Mouse (Mus musculus) neural tube, embryonic 11.5 days (tissue): ENCODE results near the gene Nxpe4. TPM values are rescaled to one million over a fixed set of nuclear protein-coding genes. Genes with fewer than 3 reads are reported as not detected.

ENCODE experiments used
- ATAC-seq: fragments of 200-750 bp; cut with Nextera tagmentation; 2 replicates; pipeline ENCODE4 v1.8.0; 2017; ENCODE audit warnings: moderate number of reproducible peaks, mild to moderate bottlenecking, moderate TSS enrichment, moderate library complexity; ENCODE audit not compliant: insufficient read depth, low FRiP score, low TSS enrichment
- DNase-seq: peaks from one replicate; pipeline ENCODE4 v3.0.0-alpha.2; 2015; ENCODE audit warnings: low spot score
- H3K27ac ChIP-seq: fragments of 300-500 bp; sonication (generic); 2 replicates; pipeline ENCODE4 v1.5.1; 2014; ENCODE audit warnings: low read depth, mild to moderate bottlenecking, low read length
- H3K27me3 ChIP-seq: fragments of 300-500 bp; sonication (generic); 2 replicates; pipeline ENCODE4 v1.6.1; 2014; ENCODE audit warnings: mild to moderate bottlenecking, low read length, mixed read lengths; ENCODE audit not compliant: control insufficient read depth, insufficient read depth
- H3K36me3 ChIP-seq: fragments of 300-500 bp; sonication (generic); 2 replicates; pipeline ENCODE4 v1.6.1; 2014; ENCODE audit warnings: mild to moderate bottlenecking, low read length, moderate library complexity, mixed read lengths; ENCODE audit not compliant: control insufficient read depth, insufficient read depth
- H3K4me1 ChIP-seq: fragments of 300-500 bp; sonication (generic); 2 replicates; pipeline ENCODE4 v1.6.1; 2014; ENCODE audit warnings: low read length, mixed read lengths; ENCODE audit not compliant: control insufficient read depth, insufficient read depth
- H3K4me2 ChIP-seq: fragments of 300-500 bp; sonication (generic); 2 replicates; pipeline ENCODE4 v1.6.1; 2014; ENCODE audit warnings: low read depth, mild to moderate bottlenecking, moderate library complexity
- H3K4me3 ChIP-seq: fragments of 300-500 bp; sonication (generic); 2 replicates; pipeline ENCODE4 v1.5.1; 2014; ENCODE audit warnings: low read depth, low read length
- H3K9ac ChIP-seq: fragments of 300-500 bp; sonication (generic); 2 replicates; pipeline ENCODE4 v1.6.1; 2014; ENCODE audit warnings: mild to moderate bottlenecking, low read length
- H3K9me3 ChIP-seq: fragments of 300-500 bp; sonication (generic); 2 replicates; pipeline ENCODE4 v1.6.1; 2016; ENCODE audit warnings: low read length; ENCODE audit not compliant: control insufficient read depth
- WGBS: fragments of 180-500 bp; shearing (Covaris S2); extraction: QIAGEN DNeasy Blood & Tissue Kit; methylation state at CpG from one replicate; pipeline ENCODE4 v1.1.7; 2014; 5-methylcytosine and 5-hydroxymethylcytosine counted together
- polyA plus RNA-seq: library from polyadenylated mRNA; unstranded; fragments of >200 nt; fragmentation: Nextera tagmentation; extraction: Ambion mirVana; gene quantifications from 2 replicates; pipeline ENCODE4 v1.2.1, GENCODE M21; 2014

Gene Nxpe4
- polyA plus RNA-seq, 1 experiment from 2014 or later, result 6.0 TPM

DNA sequence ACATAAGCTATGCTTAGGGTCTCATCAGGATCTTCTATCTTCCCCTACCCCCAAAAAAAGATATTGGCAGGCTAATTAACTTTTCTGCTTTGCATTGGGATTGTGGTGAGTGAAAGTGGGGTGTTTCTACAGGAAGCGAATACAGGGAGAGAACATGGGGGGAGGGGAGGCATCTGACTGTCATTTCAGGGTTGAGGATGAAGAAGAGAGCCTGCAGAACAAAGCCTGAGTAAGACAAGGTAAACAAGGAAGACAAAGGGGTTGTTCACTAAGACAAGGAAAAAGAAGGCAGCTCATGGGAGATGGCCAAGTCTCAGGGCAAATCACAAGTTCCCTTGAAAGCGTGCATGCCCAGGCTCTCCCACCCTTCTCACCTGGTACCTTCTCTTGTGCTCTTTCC is 256.6 kb downstream of the Nxpe4 start:
- Histone ChIP-seq H3K36me3 (no peaks in the 10 kb centered on the region), H3K9me3 (no peaks in the 10 kb centered on the region), H3K4me1 (no peaks in the 10 kb centered on the region), H3K27me3 (no peaks in the 10 kb centered on the region), H3K27ac (no peak overlapping the region), H3K4me2 (no peak overlapping the region), H3K9ac (no peak overlapping the region), H3K4me3 (no peak overlapping the region)
- ATAC-seq, result no peak
- DNase-seq, result no peak
- 93% methylated on average over 2 of the region's 2 CpGs for WGBS

DNA sequence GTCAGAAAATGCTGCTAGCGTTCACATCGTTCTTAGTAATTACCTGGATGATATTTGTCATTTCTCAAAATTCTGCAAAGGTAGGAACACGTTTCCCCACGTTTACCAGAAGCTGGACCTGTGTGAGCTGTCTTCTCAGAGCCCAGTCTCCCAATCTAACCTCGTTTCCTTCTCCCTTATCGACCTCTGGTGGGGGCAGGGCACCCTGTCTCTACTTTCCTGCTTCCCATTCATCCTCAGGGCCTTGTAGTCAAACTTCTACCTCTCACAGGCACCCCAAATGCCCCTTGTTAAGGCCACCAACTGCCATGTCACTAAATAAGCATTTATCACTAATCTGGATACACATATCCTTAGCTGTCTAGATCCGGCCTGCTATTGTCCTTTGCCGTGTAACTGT is 257.0 kb downstream of the Nxpe4 start:
- WGBS, result 79% methylated on average over 8 of the region's 8 CpGs
- DNase-seq (no peak), ATAC-seq (no peak)
- Histone ChIP-seq H3K9me3 (no peaks in the 10 kb centered on the region), H3K4me3 (no peak overlapping the region), H3K27me3 (no peaks in the 10 kb centered on the region), H3K4me2 (no peak overlapping the region), H3K36me3 (no peaks in the 10 kb centered on the region), H3K4me1 (no peaks in the 10 kb centered on the region), H3K27ac (no peak overlapping the region), H3K9ac (no peak overlapping the region)

DNA sequence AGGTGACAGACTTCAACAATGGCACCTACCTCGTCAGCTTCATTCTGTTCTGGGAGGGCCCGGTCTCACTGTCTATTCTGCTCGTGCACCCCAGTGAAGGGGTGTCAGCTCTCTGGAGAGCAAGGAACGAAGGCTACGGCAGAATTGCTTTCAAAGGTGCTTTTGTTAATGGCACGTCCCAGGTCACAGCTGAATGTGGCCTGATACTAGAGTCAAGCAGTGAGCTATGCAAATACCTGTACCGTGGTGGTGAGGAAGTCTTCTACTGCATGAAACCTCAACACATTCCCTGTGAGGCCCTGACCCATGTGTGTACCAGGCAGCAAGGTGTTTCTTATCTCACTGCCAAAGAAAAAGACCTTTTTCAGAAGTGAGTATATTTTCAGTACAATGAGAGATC is 258.6 kb downstream of the Nxpe4 start:
- Histone ChIP-seq H3K27ac (no peak overlapping the region), H3K4me3 (no peak overlapping the region), H3K4me2 (no peak overlapping the region), H3K4me1 (no peaks in the 10 kb centered on the region), H3K36me3 (no peaks in the 10 kb centered on the region), H3K27me3 (no peaks in the 10 kb centered on the region), H3K9me3 (no peaks in the 10 kb centered on the region), H3K9ac (no peak overlapping the region)
- ATAC-seq (no peak), DNase-seq (no peak)
- WGBS, result 85% methylated on average over 7 of the region's 7 CpGs

GRCm38 (mm10) chr9:48421029-48421428 is 259.2 kb downstream of the Nxpe4 start:
- Histone ChIP-seq H3K9me3 (no peaks in the 10 kb centered on the region), H3K36me3 (no peaks in the 10 kb centered on the region), H3K9ac (no peak overlapping the region), H3K27me3 (no peaks in the 10 kb centered on the region), H3K27ac (no peak overlapping the region), H3K4me1 (no peaks in the 10 kb centered on the region), H3K4me2 (no peak overlapping the region), H3K4me3 (no peak overlapping the region)
- no peak for ATAC-seq
- WGBS, result 83% methylated on average over 2 of the region's 2 CpGs
- no peak for DNase-seq

- no peaks in the 10 kb centered on the region for H3K27me3 ChIP-seq
- no peaks in the 10 kb centered on the region for H3K9me3 ChIP-seq
- H3K4me1 ChIP-seq, result no peaks in the 10 kb centered on the region
- 88% methylated on average over 2 of the region's 2 CpGs for WGBS
- no peak overlapping the region for H3K4me2 ChIP-seq
- H3K9ac ChIP-seq, result no peak overlapping the region
- H3K36me3 ChIP-seq, result no peaks in the 10 kb centered on the region
- no peak for ATAC-seq
- no peak overlapping the region for H3K27ac ChIP-seq
- no peak for DNase-seq
- no peak overlapping the region for H3K4me3 ChIP-seq
Measured at GRCm38 (mm10) chr9:48421561-48421960, 259.7 kb downstream of the Nxpe4 start.

- no peak overlapping the region for H3K9ac ChIP-seq
- no peaks in the 10 kb centered on the region for H3K27me3 ChIP-seq
- 86% methylated on average over 8 of the region's 8 CpGs for WGBS
- DNase-seq (no peak), ATAC-seq (no peak)
- H3K27ac ChIP-seq, result no peak overlapping the region
- no peaks in the 10 kb centered on the region for H3K36me3 ChIP-seq
- H3K4me2 ChIP-seq, result no peak overlapping the region
- H3K4me1 ChIP-seq, result no peaks in the 10 kb centered on the region
- no peak overlapping the region for H3K4me3 ChIP-seq
- no peaks in the 10 kb centered on the region for H3K9me3 ChIP-seq
Measured at GRCm38 (mm10) chr9:48422382-48422781, 260.6 kb downstream of the Nxpe4 start.

GRCm38 (mm10) chr9:48423256-48423655 is 261.4 kb downstream of the Nxpe4 start:
- 47% methylated on average over 1 of the region's 1 CpGs for WGBS
- DNase-seq (no peak), ATAC-seq (no peak)
- Histone ChIP-seq H3K4me3 (no peak overlapping the region), H3K4me2 (no peak overlapping the region), H3K27me3 (no peaks in the 10 kb centered on the region), H3K4me1 (no peaks in the 10 kb centered on the region), H3K9ac (no peak overlapping the region), H3K36me3 (no peaks in the 10 kb centered on the region), H3K9me3 (no peaks in the 10 kb centered on the region), H3K27ac (no peak overlapping the region)

DNA sequence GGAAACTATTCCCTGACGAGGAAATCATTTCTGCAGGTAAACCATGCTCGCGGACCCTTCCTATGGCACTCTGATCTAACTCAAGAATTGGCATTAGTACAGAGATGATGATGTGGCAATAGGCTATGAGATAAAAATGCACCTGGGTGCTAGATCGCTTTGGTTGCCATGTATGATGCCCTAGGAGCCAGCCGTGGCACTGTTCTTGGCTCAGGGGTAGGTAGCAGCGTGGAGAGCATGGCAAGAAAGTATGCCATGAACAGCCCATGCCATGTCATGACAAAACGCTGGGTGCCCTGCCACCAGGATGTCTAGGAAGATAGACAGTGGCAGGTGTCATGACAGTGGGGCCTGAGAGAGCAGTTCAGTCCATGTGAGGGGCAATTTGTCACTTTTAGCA is 265.4 kb downstream of the Nxpe4 start:
- no peak for DNase-seq
- 90% methylated on average over 7 of the region's 7 CpGs for WGBS
- Histone ChIP-seq H3K4me3 (no peak overlapping the region), H3K4me1 (no peaks in the 10 kb centered on the region), H3K27me3 (no peaks in the 10 kb centered on the region), H3K36me3 (no peaks in the 10 kb centered on the region), H3K4me2 (no peak overlapping the region), H3K27ac (no peak overlapping the region), H3K9ac (no peak overlapping the region), H3K9me3 (no peaks in the 10 kb centered on the region)
- no peak for ATAC-seq

GRCm38 (mm10) chr9:48432449-48432848 is 270.6 kb downstream of the Nxpe4 start:
- Histone ChIP-seq H3K4me3 (no peak overlapping the region), H3K27ac (no peak overlapping the region), H3K4me1 (no peaks in the 10 kb centered on the region), H3K9ac (no peak overlapping the region), H3K4me2 (no peak overlapping the region), H3K27me3 (no peaks in the 10 kb centered on the region), H3K36me3 (no peaks in the 10 kb centered on the region), H3K9me3 (no peaks in the 10 kb centered on the region)
- ATAC-seq, result no peak
- no peak for DNase-seq
- WGBS, result 84% methylated on average over 8 of the region's 8 CpGs
